Mouse (Mus musculus): ENCODE results near the gene Tmppe. TPM values are rescaled to one million over a fixed set of nuclear protein-coding genes. Genes with fewer than 3 reads are reported as not detected.

Gene Tmppe
- 8.3 and 10.5 TPM in 2 replicates for total RNA-seq (2023)

DNA sequence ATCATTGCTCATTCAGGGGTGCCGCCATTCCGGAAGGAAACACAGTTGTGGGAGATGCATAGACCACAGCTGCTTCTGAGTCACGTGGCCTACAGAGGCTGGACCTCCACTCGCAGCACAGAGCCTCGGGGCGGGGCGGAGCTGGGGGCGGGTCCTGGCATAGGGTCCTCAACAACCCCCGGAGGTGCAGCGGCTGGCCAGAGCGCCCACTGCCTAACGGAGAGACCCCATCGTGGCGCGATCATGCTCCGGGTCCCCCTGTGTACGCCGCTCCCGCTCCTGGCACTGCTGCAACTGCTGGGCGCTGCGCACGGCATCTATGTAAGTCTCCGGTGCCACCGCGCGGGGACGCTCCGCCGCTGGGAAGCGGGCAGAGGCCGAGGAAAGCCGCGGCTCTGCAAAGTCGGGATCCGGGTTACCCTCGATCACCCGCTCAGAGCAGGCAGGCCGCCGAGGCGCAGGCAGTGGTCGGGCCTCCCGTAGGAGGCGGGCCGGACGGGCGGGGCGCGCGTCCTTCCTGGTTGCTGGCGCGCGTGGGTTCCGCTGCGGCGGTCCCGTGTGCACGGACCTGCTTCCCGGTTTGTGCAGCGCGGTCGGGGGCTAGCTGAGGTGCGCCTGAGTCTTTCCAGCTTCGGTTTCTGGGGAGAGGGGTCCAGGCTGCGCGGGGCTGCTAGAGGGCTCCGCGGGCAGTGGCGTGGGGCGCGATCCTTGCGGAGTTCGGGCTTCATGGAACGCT lies at the start of gene Tmppe, which contains the start of gene Glb1:
Gene Tmppe (plus strand): TSS at position 157 of the 736 bp plus-strand sequence.
Gene Glb1 (plus strand): TSS at position 128 of the 736 bp plus-strand sequence.

DNA sequence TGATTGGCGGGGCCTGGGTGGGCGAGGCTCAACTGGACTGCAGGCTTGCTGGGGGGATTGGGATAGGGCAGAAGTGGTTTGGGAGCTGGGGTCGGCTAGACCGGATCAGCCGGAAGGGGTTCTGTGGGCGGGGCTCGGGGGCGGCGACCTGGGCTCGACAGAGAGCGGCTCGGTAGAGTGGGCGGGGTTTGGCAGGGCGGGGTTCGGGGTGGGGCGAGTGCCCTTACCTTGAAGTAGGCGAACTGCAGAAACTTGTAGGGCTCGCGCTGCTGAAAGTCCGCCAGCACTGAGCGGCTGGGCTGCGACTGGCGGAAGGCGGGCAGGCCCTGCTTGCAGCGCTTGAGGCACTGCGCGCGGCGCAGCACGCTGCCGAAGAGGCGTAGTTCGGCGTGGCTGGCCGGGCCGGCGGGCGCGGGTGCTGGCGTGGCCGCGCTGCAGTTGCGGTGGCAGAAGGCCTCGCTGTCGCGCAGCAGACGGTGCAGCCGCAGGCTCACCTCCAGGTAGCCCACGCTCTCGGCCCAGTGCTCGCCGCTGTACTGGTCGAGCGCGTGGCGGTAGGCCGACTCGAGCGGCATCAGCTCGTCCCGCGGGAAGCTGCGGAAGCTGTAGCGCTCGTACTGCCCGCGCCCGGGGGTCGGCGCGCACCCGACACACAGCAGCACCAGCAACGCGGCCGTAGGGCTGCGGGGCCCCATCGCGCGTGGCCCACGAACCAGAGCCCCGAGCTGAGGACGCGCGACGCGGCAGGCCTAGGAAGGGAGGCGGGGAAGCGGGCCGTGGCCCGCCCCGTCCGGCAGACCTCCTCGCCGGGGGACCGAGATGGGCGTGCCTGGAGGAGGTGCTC lies 10.8 kb upstream of the Tmppe start, which contains the start of gene Crtap:
Gene Crtap (minus strand): TSS at position 771 of the 844 bp plus-strand sequence.

Other genes with a start within 250 kb of the Tmppe start
- gene Bcl2a1c, start 71.0 kb upstream of the Tmppe start, total RNA-seq (2023) = not detected in 2 replicates
- gene Crtap, start 10.4 kb upstream of the Tmppe start, total RNA-seq (2023) = 2.7 and 4.9 TPM in 2 replicates
- 12.0 and 12.6 TPM in 2 replicates for gene Glb1, start within 50 bp of the Tmppe start, total RNA-seq (2023)
- not detected in 2 replicates for gene Ccr4, start 103.8 kb downstream of the Tmppe start, total RNA-seq (2023)
- not detected in 2 replicates for gene C130032M10Rik, start 114.6 kb downstream of the Tmppe start, total RNA-seq (2023)
- gene Trim71, start 163.3 kb downstream of the Tmppe start, total RNA-seq (2023) = not detected in 2 replicates
- gene Cnot10, start 239.1 kb downstream of the Tmppe start, total RNA-seq (2023) = 58.9 and 64.5 TPM in 2 replicates

Data from neutrophil, adult 65 days (primary cell).